Mouse (Mus musculus) forebrain, embryonic 14.5 days (tissue): ENCODE data around the gene Kcnip4. TPM values are rescaled to one million over a fixed set of nuclear protein-coding genes. Genes with fewer than 3 reads are reported as not detected.

Experiments used
- ATAC-seq: fragments of 200-750 bp; cut with Nextera tagmentation; 2 replicates; pipeline ENCODE4 v1.8.0; 2017; ENCODE audit warnings: mild to moderate bottlenecking, moderate library complexity
- DNase-seq: peaks from one replicate; pipeline ENCODE4 v3.0.0-alpha.2; 2015; ENCODE audit warnings: low spot score
- H3K27ac ChIP-seq: fragments of 300-500 bp; sonication (generic); 2 replicates; pipeline ENCODE4 v1.5.1; 2014; ENCODE audit warnings: low read depth, mild to moderate bottlenecking, control low read depth, low read length, moderate library complexity
- H3K27me3 ChIP-seq: fragments of 300-500 bp; sonication (generic); replicated peaks from 2 replicates; pipeline ENCODE4 v1.6.1; 2014; ENCODE audit warnings: low read length, control low read depth, mixed read lengths; ENCODE audit not compliant: control insufficient read depth, insufficient read depth
- H3K36me3 ChIP-seq: fragments of 300-500 bp; sonication (generic); 2 replicates; pipeline ENCODE4 v1.6.1; 2014; ENCODE audit warnings: low read length, control low read depth; ENCODE audit not compliant: control insufficient read depth, insufficient read depth
- H3K4me1 ChIP-seq: fragments of 300-500 bp; sonication (generic); 2 replicates; pipeline ENCODE4 v1.6.1; 2014; ENCODE audit warnings: antibody characterized with exemption, low read length, control low read depth; ENCODE audit not compliant: control insufficient read depth, insufficient read depth
- H3K4me2 ChIP-seq: fragments of 300-500 bp; sonication (generic); 2 replicates; pipeline ENCODE4 v1.6.1; 2014; ENCODE audit warnings: mild to moderate bottlenecking, control low read depth, low read length
- H3K4me3 ChIP-seq: fragments of 300-500 bp; sonication (generic); 2 replicates; pipeline ENCODE4 v1.5.1; 2014; ENCODE audit warnings: low read depth, low read length, control low read depth
- H3K9ac ChIP-seq: fragments of 300-500 bp; sonication (generic); 2 replicates; pipeline ENCODE4 v1.6.1; 2014; ENCODE audit warnings: mild to moderate bottlenecking, low read length, control low read depth, moderate library complexity
- H3K9me3 ChIP-seq: fragments of 300-500 bp; sonication (generic); replicated peaks from 2 replicates; pipeline ENCODE4 v1.6.1; 2016; ENCODE audit warnings: low read length, control low read depth, mixed read lengths; ENCODE audit not compliant: control insufficient read depth
- WGBS: fragments of 180-500 bp; shearing (Covaris S2); extraction: QIAGEN DNeasy Blood & Tissue Kit; methylation state at CpG from one replicate; pipeline ENCODE4 v1.1.7; 2014; 5-methylcytosine and 5-hydroxymethylcytosine counted together
- polyA plus RNA-seq: library from polyadenylated mRNA; unstranded; fragments of >200 nt; fragmentation: Nextera tagmentation; extraction: Ambion mirVana; gene quantifications from 2 replicates; pipeline ENCODE4 v1.2.1, GENCODE M21; 2014

The Kcnip4 gene
- polyA plus RNA-seq, 1 experiment from 2014 or later, result 8.0 TPM

- no peak for DNase-seq
- no peak for ATAC-seq
- no peak overlapping the region for H3K4me2 ChIP-seq
- no peaks in the 10 kb centered on the region for H3K27me3 ChIP-seq
- WGBS, result 86% methylated on average over 1 of the region's 1 CpGs
- no peak overlapping the region for H3K4me3 ChIP-seq
- no peaks in the 10 kb centered on the region for H3K4me1 ChIP-seq
- no peaks in the 10 kb centered on the region for H3K9me3 ChIP-seq
- no peaks in the 10 kb centered on the region for H3K36me3 ChIP-seq
- no peak overlapping the region for H3K27ac ChIP-seq
- no peak overlapping the region for H3K9ac ChIP-seq
Observed at GRCm38 (mm10) chr5:48349309-48349708, 1175.4 kb downstream of the Kcnip4 start.

- H3K4me3 ChIP-seq, result no peak overlapping the region
- no peaks in the 10 kb centered on the region for H3K4me1 ChIP-seq
- ATAC-seq, result peak; percentile 18; the same call in 1 of the 2 replicates
- no peaks in the 10 kb centered on the region for H3K9me3 ChIP-seq
- no peak for DNase-seq
- no peak overlapping the region for H3K9ac ChIP-seq
- H3K27me3 ChIP-seq, result no peaks in the 10 kb centered on the region
- H3K36me3 ChIP-seq, result no peaks in the 10 kb centered on the region
- H3K27ac ChIP-seq, result no peak overlapping the region
- no peak overlapping the region for H3K4me2 ChIP-seq
- 93% methylated on average over 2 of the region's 2 CpGs for WGBS
Observed at GRCm38 (mm10) chr5:48345983-48346648, 1178.6 kb downstream of the Kcnip4 start.

GRCm38 (mm10) chr5:48345095-48345982, 1179.4 kb downstream of the Kcnip4 start:
- H3K4me3 ChIP-seq, result no peak overlapping the region
- ATAC-seq, result peak; percentile 91
- no peaks in the 10 kb centered on the region for H3K4me1 ChIP-seq
- H3K27ac ChIP-seq, result no peak overlapping the region
- DNase-seq, result peak; percentile 83
- no peaks in the 10 kb centered on the region for H3K27me3 ChIP-seq
- no peak overlapping the region for H3K9ac ChIP-seq
- H3K36me3 ChIP-seq, result no peaks in the 10 kb centered on the region
- no peak overlapping the region for H3K4me2 ChIP-seq
- 48% methylated on average over 5 of the region's 5 CpGs for WGBS
- no peaks in the 10 kb centered on the region for H3K9me3 ChIP-seq

GRCm38 (mm10) chr5:48340808-48341433, 1183.8 kb downstream of the Kcnip4 start:
- 55% methylated on average over 7 of the region's 7 CpGs for WGBS
- Histone ChIP-seq H3K27me3 (no peaks in the 10 kb centered on the region), H3K27ac (no peak overlapping the region), H3K4me2 (no peak overlapping the region), H3K36me3 (no peaks in the 10 kb centered on the region), H3K9ac (no peak overlapping the region), H3K4me1 (no peaks in the 10 kb centered on the region), H3K9me3 (no peaks in the 10 kb centered on the region), H3K4me3 (no peak overlapping the region)
- ATAC-seq, result no peak
- DNase-seq, result no peak
